Mouse (Mus musculus): ENCODE data around the gene Stpg2. TPM values are rescaled to one million over a fixed set of nuclear protein-coding genes. Genes with fewer than 3 reads are reported as not detected.
"Not testable (repeated sequence)": the region's sequence is repeated elsewhere in the genome, so short reads cannot be mapped to it uniquely, and the experiment has no call there.

Gene Stpg2
- total and polyA plus RNA-seq, 2 experiments: not detected

DNA sequence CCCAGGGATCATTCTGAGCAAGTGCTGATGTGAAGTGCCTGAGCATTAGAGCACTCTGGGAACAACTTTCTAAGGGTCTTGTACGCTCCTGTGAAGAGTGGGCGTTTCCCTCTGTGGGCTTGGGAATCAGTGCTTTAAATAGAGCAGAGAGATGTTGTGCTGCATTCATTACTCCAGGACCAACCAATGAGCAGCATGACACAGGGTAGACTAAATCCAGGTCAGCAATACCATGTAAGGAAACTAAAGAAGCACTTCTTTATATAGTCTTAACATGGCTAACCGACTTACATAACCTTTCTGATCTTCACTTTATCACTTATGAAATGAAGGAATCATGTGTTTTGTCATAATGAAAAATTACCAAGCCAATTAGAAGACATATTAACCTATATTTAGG is 290.4 kb downstream of the Stpg2 start:
- Histone ChIP-seq H3K9ac (ENCODE audit: low read depth, low read length) (no peak overlapping the region), H3K4me3 (ENCODE audit: insufficient read depth, low read depth, low read length) (no peak overlapping the region), H3K36me3 (ENCODE audit: control insufficient read depth, insufficient read depth, low read length) (no peaks in the 10 kb centered on the region), H3K27me3 (ENCODE audit: control insufficient read depth, insufficient read depth, low read length) (no peaks in the 10 kb centered on the region), H3K4me1 (ENCODE audit: control insufficient read depth, insufficient read depth, low read length) (no peaks in the 10 kb centered on the region), H3K79me2 (ENCODE audit: control insufficient read depth, insufficient read depth, low read length) (no peaks in the 10 kb centered on the region), H3K27ac (replicated peaks; ENCODE audit: insufficient read depth, low read depth, low read length) (no peak overlapping the region)
- no peak for DNase-seq (ENCODE audit: extremely low read depth, low read depth, low spot score)
- WGBS: 66% methylated on average over 3 of the region's 3 CpGs
- TF ChIP-seq CTCF (IDR thresholded peaks at IDR 0.05; ENCODE audit: low read depth, low read length) (no peak), POLR2A (IDR thresholded peaks at IDR 0.05; ENCODE audit: extremely low read depth, insufficient read depth, low read length) (no peak)

DNA sequence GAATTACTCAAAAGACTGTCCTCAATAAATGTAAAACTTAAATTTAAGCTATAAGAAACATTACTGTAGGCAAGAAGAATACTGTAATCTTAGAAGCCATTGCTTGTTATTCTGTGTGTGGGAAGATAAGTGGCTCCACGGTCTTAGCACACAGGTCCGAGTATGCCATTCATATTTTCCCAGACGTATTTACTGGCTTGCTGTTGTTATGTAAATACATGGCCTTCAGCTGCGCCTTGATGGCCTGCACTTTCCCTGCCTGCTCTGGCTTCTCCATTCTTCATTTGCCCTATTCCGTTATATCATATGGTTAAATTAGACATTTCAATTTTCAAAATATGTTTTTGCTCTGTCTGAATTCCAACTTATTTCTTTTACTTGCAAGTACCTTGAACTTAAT is 296.7 kb downstream of the Stpg2 start:
- H3K36me3 ChIP-seq (ENCODE audit: control insufficient read depth, insufficient read depth, low read length): no peaks in the 10 kb centered on the region
- H3K79me2 ChIP-seq (ENCODE audit: control insufficient read depth, insufficient read depth, low read length): no peaks in the 10 kb centered on the region
- no peak overlapping the region for H3K9ac ChIP-seq (ENCODE audit: low read depth, low read length)
- DNase-seq (ENCODE audit: extremely low read depth, low read depth, low spot score): no peak
- no peak for TF ChIP-seq POLR2A (IDR thresholded peaks at IDR 0.05; ENCODE audit: extremely low read depth, insufficient read depth, low read length)
- TF ChIP-seq CTCF (IDR thresholded peaks at IDR 0.05; ENCODE audit: low read depth, low read length): no peak
- H3K4me3 ChIP-seq (ENCODE audit: insufficient read depth, low read depth, low read length): no peak overlapping the region
- WGBS: 78% methylated on average over 5 of the region's 5 CpGs
- H3K4me1 ChIP-seq (ENCODE audit: control insufficient read depth, insufficient read depth, low read length): no peaks in the 10 kb centered on the region
- H3K27ac ChIP-seq (replicated peaks; ENCODE audit: insufficient read depth, low read depth, low read length): no peak overlapping the region
- H3K27me3 ChIP-seq (ENCODE audit: control insufficient read depth, insufficient read depth, low read length): no peaks in the 10 kb centered on the region

DNA sequence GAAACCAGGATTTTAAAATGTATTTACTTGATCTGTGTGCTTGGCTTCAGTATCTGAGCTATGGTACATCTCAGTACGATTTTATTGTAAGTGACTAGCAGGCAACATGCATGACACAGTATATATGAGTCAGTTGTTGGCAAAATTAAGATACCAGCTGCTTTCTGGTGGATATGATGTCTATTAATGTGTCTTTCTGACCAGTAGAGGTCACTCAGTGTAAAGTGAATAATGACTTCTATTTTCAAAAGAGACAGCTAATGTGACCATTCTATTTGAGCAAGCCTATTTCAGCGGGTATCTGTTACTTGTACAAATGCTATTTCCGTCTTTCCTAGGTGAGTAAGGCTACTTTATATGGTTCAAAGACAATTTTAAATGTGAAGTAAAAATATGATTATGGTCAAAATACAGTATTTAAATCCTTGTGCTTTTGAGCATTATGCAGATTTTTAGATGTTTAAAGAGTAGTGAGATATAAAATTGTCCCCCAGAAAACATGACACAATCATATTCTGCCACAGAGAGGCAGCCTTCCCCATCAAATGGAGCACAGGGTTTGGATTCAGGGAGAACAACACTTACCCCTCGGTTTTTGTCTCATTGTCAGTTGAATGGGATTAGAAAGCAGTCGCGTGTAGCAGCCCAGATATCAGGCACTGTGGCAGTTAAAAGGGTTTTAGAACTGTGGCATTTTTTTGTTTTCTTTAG is 303.9 kb downstream of the Stpg2 start:
- Histone ChIP-seq H3K27ac (replicated peaks; ENCODE audit: insufficient read depth, low read depth, low read length) (no peak overlapping the region), H3K4me1 (ENCODE audit: control insufficient read depth, insufficient read depth, low read length) (no peaks in the 10 kb centered on the region), H3K79me2 (ENCODE audit: control insufficient read depth, insufficient read depth, low read length) (no peaks in the 10 kb centered on the region), H3K9ac (ENCODE audit: low read depth, low read length) (no peak overlapping the region), H3K27me3 (ENCODE audit: control insufficient read depth, insufficient read depth, low read length) (no peaks in the 10 kb centered on the region), H3K4me3 (ENCODE audit: insufficient read depth, low read depth, low read length) (no peak overlapping the region), H3K36me3 (ENCODE audit: control insufficient read depth, insufficient read depth, low read length) (no peaks in the 10 kb centered on the region)
- TF ChIP-seq CTCF (IDR thresholded peaks at IDR 0.05; ENCODE audit: low read depth, low read length) (no peak), POLR2A (IDR thresholded peaks at IDR 0.05; ENCODE audit: extremely low read depth, insufficient read depth, low read length) (no peak)
- 57% methylated on average over 6 of the region's 6 CpGs for WGBS
- DNase-seq (ENCODE audit: extremely low read depth, low read depth, low spot score): no peak

DNA sequence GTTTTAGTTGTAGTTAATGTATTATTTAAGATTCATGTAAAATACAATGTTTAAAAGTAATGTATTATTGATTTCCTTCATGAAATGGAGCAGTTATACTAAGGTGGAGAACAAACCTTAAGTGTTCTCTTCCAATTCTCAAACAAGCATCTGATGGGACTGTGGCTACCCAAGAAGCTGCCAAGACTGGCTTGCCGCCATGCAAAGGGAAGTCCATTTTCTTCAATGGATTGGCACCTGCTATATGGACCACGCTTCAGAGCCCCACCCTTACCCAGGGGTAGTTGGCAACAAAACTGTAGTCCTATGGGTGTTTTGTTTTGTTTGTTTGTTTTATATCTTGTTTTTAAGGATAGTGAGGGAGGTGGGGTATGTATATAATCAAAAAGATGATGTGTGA is 373.0 kb downstream of the Stpg2 start:
- H3K27me3 ChIP-seq (ENCODE audit: control insufficient read depth, insufficient read depth, low read length): no peaks in the 10 kb centered on the region
- WGBS: 82% methylated on average over 2 of the region's 2 CpGs
- DNase-seq (ENCODE audit: extremely low read depth, low read depth, low spot score): no peak
- H3K79me2 ChIP-seq (ENCODE audit: control insufficient read depth, insufficient read depth, low read length): no peaks in the 10 kb centered on the region
- no peak for TF ChIP-seq CTCF (IDR thresholded peaks at IDR 0.05; ENCODE audit: low read depth, low read length)
- TF ChIP-seq POLR2A (IDR thresholded peaks at IDR 0.05; ENCODE audit: extremely low read depth, insufficient read depth, low read length): no peak
- no peak overlapping the region for H3K27ac ChIP-seq (replicated peaks; ENCODE audit: insufficient read depth, low read depth, low read length)
- H3K9ac ChIP-seq (ENCODE audit: low read depth, low read length): no peak overlapping the region
- H3K4me3 ChIP-seq (ENCODE audit: insufficient read depth, low read depth, low read length): no peak overlapping the region
- no peaks in the 10 kb centered on the region for H3K36me3 ChIP-seq (ENCODE audit: control insufficient read depth, insufficient read depth, low read length)
- no peaks in the 10 kb centered on the region for H3K4me1 ChIP-seq (ENCODE audit: control insufficient read depth, insufficient read depth, low read length)

DNA sequence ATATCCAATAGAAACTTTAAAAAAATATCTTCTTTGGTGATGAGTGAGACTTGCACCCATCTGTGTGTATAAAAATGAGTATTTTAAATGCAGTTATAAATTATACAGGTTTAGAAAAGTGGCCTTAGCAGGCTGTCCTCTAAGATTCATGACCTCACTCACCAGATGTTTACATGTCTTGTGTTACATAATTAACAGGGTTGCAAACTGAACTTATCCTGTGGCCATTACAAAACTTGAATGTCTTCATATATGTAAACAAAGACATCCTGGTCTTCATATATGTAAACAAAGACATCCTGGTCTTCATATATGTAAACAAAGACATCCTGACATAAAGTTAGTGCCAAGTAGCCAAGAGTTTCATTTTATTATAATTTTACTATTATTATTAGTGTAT is 375.8 kb downstream of the Stpg2 start:
- H3K27me3 ChIP-seq (ENCODE audit: control insufficient read depth, insufficient read depth, low read length): no peaks in the 10 kb centered on the region
- no peak overlapping the region for H3K4me3 ChIP-seq (ENCODE audit: insufficient read depth, low read depth, low read length)
- no peak overlapping the region for H3K27ac ChIP-seq (replicated peaks; ENCODE audit: insufficient read depth, low read depth, low read length)
- H3K9ac ChIP-seq (ENCODE audit: low read depth, low read length): no peak overlapping the region
- H3K79me2 ChIP-seq (ENCODE audit: control insufficient read depth, insufficient read depth, low read length): no peaks in the 10 kb centered on the region
- DNase-seq (ENCODE audit: extremely low read depth, low read depth, low spot score): no peak
- H3K4me1 ChIP-seq (ENCODE audit: control insufficient read depth, insufficient read depth, low read length): no peaks in the 10 kb centered on the region
- no peak for TF ChIP-seq POLR2A (IDR thresholded peaks at IDR 0.05; ENCODE audit: extremely low read depth, insufficient read depth, low read length)
- TF ChIP-seq CTCF (IDR thresholded peaks at IDR 0.05; ENCODE audit: low read depth, low read length): no peak
- H3K36me3 ChIP-seq (ENCODE audit: control insufficient read depth, insufficient read depth, low read length): no peaks in the 10 kb centered on the region

DNA sequence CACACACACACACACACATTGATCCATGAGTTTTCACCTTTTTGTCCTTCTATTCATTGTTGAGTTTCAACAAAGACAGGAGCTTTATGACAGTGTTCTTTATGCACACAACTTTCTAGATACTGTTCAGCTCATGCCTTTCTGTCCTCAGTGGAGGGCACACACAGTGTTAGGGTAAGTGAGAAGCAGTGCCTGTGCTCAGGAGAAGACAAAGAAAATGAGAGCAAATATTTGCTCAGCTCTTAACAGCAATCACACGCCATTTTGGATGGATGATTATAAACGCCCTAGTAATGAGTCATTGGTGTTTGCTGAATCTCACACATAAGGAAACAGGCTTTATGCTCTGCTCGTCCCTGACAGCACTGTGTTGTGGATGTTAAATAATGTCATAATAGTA is 394.0 kb downstream of the Stpg2 start:
- Histone ChIP-seq H3K4me1 (ENCODE audit: control insufficient read depth, insufficient read depth, low read length) (no peaks in the 10 kb centered on the region), H3K79me2 (ENCODE audit: control insufficient read depth, insufficient read depth, low read length) (no peaks in the 10 kb centered on the region), H3K27ac (replicated peaks; ENCODE audit: insufficient read depth, low read depth, low read length) (no peak overlapping the region), H3K27me3 (ENCODE audit: control insufficient read depth, insufficient read depth, low read length) (no peaks in the 10 kb centered on the region), H3K36me3 (ENCODE audit: control insufficient read depth, insufficient read depth, low read length) (no peaks in the 10 kb centered on the region), H3K4me3 (ENCODE audit: insufficient read depth, low read depth, low read length) (no peak overlapping the region), H3K9ac (ENCODE audit: low read depth, low read length) (no peak overlapping the region)
- TF ChIP-seq CTCF (IDR thresholded peaks at IDR 0.05; ENCODE audit: low read depth, low read length) (no peak), POLR2A (IDR thresholded peaks at IDR 0.05; ENCODE audit: extremely low read depth, insufficient read depth, low read length) (no peak)
- no peak for DNase-seq (ENCODE audit: extremely low read depth, low read depth, low spot score)
- WGBS: 32% methylated on average over 3 of the region's 3 CpGs

DNA sequence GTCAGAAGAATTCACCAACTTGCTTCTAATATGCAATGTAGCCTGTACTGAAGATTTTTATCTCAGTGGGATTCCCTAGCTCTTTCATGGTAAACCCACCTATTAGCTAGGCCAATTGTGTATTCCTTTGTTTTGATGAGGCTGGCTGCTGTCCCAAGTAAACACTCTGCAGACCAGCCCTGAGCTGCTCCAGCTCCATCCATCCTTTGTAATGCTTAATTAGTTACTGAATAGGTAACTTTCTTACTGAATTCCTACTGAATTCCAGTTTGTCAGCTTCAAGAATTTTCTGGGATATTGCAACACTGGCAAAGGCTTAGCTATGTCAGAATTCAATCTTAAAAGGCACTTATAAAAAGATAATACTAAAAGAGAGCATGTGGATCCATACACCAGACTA is 402.8 kb downstream of the Stpg2 start:
- H3K36me3 ChIP-seq (ENCODE audit: control insufficient read depth, insufficient read depth, low read length); H3K4me1 ChIP-seq (ENCODE audit: control insufficient read depth, insufficient read depth, low read length); H3K79me2 ChIP-seq (ENCODE audit: control insufficient read depth, insufficient read depth, low read length); H3K27me3 ChIP-seq (ENCODE audit: control insufficient read depth, insufficient read depth, low read length); DNase-seq (ENCODE audit: extremely low read depth, low read depth, low spot score); H3K27ac ChIP-seq (replicated peaks; ENCODE audit: insufficient read depth, low read depth, low read length); H3K9ac ChIP-seq (ENCODE audit: low read depth, low read length); H3K4me3 ChIP-seq (ENCODE audit: insufficient read depth, low read depth, low read length): not testable (repeated sequence)

All from liver, adult 2 months (tissue).